Mouse (Mus musculus) left cerebral cortex, postnatal 4 days (tissue): ENCODE measurements around the gene Abl2. TPM values are rescaled to one million over a fixed set of nuclear protein-coding genes. Genes with fewer than 3 reads are reported as not detected.
"Not testable (repeated sequence)": the region's sequence is repeated elsewhere in the genome, so short reads cannot be mapped to it uniquely, and the experiment has no call there.

Experiments
- DNase-seq: peaks from one replicate; pipeline ENCODE4 v3.0.0-alpha.2; 2022
- intact Hi-C: fragments of 180-260 bp; cut with DNase I; formaldehyde crosslinking; loops from one replicate; pipeline ENCODE4 v1.15.1; 2025
- total RNA-seq, 2 experiments: library from RNA; stranded (reverse); gene quantifications; 2 replicates each; pipeline ENCODE4 v1.2.3; 2021

Gene Abl2
- 10 to 100 TPM; 58.2 to 60.2 TPM for total RNA-seq

DNA sequence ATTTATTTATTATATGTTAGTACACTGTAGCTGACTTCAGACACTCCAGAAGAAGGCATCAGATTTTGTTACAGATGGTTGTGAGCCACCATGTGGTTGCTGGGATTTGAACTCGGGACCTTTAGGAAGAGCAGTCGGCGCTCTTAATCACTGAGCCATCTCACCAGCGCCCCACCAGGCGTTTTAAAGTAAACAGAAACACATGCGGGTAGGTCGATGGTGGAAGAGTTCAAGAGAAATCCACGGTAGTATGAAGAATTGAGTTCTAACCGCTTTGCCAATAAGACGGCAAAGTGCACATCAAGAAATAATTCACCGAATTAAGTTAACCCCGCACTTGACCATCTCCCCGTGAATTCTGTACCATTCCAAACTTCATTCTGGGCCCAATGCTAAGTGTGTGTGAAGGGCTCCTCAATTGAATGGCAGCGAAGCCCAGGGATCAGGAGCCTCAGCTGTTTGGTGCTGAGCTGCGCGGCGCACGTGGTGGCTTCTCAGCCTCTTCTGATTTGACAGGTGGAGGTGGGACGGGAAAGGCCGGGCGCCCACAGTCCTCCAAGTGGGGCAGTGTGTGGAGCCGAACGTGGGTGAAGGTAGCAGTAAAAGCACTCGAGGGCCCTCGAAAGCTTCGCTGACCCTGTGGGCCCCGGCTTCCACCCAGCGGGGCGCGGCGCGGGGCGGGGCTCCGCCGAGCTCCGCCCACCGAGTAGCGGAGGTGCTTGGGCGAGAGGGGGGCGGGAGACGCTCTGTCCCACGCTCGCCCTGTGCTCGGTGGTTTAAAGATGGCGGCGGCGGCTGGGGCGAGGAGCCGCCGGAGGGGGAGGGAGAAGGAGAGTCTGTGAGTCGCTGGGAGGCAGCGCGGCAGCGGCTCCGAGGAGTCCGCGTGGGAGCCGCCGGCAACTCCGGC lies at the start of gene Abl2:
Gene Abl2 (plus strand): TSS at position 763 of the 907 bp plus-strand sequence.
- peak; percentile 92 for DNase-seq
- intact Hi-C loops: loop anchor here (5.0 kb wide), 1 partner anchor 74 kb away; no protein-coding TSS in a partner anchor

DNA sequence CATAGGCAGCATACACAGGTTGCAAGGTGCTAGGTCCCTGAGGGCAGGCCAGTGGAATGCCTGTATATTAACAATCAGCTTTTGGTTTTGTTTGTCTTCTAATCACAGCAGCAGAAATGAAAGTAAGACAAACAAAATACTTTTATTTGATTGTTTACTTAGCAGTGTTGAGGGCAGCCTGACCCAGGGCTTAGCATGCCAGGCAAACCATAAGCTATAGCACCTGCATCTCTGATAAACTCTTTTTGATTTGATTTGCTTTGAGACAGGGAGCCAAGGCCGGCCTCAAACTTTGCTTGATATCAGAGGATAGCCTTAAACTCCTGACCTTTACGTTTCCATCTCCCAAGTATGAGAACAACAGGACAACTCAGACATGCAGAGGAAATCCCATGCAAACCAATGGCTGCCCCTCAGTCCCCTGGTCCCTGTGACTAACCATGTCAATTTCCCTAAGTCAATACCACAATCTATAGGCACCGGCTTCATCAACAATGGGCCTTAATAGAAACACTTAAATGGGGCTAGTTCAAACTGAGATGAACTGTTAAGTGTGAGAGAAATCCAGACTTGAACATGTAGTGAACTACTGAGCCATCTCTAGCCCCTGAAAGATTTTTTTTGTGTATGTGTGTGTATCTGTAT lies 38.3 kb upstream of the Abl2 start:
- intact Hi-C loops: no loop called here
- DNase-seq: no peak

DNA sequence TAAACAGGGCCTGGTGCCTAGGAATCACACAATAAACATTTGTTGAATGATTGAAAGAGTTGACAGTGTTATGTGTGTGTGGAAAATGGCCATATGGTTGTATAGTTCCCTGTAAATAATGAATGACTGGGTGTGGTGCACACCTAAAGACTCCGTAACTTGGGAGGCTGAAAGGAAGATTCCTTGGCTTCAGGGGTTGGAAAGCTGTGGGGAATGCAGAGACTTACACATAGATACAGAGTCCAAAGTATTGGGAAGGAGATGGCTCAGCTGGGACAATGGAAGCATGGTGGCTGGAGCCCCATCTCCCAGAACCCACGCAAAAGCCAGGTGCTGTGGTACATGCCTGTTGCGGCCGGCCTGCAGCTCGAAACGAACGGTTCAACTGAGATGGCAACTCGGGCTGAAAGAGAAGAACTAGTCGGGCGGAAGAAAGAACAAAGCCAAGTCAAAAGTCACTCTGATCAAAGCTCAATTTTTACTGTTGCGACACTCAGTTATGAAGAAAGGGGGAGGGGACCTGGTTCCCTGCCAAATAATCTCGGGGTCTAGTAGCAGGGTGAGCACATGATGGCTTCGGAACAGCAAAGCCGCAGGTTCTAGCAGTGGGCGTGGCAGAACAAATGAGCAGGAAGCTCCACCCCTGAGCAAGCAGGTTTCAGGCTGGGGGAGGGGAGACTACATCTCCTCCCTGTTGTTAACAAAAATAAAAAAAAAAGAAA lies 36.6 kb upstream of the Abl2 start:
- DNase-seq: peak; percentile 5
- intact Hi-C loops: no loop called here

DNA sequence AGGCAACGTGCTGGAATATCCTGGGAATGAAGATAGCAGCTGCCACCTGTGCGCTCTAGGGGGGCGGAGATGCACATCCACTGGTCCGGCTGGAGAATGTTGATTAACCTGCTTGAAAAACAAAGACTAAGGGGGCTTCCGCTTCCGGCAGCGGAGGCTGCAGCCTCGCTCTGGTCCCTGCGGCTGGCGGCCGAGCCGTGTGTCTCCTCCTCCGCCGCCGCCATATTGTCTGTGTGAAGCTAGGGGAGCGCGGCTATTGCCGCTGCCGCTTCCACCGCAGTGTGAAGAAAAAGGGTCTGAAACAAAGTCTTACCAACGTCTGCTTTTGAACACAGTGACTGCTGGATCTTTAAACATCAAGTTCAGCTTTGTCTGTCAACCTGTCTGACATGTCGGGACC lies 34.7 kb upstream of the Abl2 start, which contains the start of gene Gm10031:
Gene Gm10031 (plus strand): TSS at position 171 of the 400 bp plus-strand sequence.
- intact Hi-C loops, DNase-seq: not testable (repeated sequence)

DNA sequence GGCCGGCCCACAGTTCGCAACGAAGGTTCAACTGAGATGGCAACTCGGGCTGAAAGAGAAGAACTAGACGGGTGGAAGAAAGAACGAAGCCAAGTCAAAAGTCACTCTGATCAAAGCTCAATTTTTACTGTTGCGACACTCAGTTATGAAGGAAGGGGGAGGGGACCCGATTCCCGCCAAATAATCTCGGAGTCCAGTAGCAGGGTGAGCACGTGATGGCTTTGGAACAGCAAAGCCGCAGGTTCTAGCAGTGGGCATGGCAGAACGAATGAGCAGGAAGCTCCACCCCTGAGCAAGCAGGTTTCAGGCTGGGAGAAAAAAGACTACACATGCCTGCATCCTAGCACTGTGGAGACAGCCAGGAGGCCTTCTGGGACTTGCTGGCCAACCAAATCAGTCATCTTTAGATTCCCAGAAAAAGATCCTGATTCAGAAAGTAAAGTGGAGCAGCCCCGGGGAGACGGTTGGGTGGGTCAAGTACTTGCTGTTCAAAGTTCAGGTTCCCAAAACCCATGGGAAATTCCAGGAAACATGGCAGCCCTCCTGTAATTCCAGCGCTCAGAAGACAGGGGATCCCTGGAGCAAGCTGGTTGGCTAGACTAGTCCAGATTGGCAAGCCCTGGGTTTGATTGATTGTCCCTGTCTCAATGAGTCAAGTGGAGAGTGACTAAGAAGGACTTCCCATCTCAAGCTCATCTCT lies 26.0 kb upstream of the Abl2 start:
- intact Hi-C loops, DNase-seq: not testable (repeated sequence)

DNA sequence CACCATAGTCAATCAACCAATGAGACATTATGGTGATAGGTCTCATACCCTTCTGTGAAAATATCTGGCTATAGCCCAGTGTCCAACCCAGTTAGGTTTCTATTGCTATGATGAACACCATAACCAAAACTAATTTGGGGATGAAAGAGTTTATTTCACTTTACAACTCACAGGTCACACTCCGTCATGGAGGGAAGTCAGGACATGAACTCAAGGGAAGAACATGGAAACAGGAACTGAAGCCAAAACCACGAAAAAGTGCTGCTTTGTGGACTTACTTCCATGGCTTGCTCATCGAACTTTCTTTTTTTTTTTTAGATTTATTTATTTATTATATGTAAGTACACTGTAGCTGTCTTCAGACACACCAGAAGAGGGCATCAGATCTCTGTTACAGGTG lies 25.1 kb upstream of the Abl2 start:
- intact Hi-C loops: no loop called here

DNA sequence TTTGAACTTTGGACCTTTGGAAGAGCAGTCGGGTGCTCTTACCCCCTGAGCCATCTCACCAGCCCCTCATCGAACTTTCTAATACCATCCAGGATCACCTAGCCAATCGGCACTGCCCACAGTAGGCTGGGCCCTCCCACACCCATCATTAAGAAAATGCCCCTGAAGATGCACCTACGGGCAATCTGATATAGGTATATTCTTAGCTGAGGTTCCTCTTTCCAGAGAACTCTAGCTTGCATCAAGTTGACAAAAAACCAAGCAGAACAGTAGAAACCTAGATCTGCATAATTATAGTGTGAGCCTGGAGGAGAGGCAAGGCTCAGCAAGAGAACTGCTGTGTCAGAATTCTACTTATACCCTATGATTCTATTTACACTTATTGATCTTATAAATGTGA lies 24.7 kb upstream of the Abl2 start:
- intact Hi-C loops: no loop called here
- no peak for DNase-seq

More for the DNA sequence above, 25.1 kb upstream of the Abl2 start:
- DNase-seq: no peak

DNA sequence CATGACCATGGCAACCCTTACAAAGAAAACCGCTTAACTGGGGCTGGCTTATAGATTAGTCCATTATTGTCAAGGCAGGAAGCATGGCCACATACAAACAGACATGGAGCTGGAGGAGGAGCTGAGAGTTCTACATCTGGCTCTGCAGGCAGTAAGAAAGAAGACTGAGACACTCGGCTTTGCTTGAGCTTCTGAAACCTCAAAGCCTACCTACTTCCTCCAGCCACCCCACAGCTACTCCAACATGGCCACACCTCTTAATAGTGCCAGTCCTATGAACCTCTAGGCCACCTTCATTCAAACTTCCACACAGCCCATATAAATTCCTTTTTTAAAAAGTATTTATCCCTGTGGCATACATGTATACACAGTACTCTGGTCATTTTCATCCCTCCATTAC lies 21.6 kb upstream of the Abl2 start:
- intact Hi-C loops: loop anchor here (5.0 kb wide), 1 partner anchor 455 kb away; no protein-coding TSS in a partner anchor

DNA sequence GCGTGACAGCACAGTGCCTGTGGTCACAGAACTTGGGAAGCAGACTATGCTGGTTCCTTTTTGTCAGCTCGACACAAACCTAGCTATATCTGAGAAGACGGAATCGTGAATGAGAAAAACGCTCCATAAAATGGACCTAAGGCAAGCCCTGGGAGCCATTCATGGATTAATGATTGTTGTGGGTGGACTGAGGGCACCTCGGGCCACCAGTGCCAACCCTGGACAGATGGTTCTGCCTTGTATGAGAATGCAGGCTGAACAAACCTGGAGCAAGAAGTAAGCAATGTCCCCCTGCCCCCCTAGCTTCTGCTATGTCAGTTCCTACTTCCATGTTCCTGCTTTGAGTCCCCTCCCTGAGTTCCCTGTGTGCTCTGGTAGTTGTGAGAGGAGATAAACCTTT lies 20.9 kb upstream of the Abl2 start:
- no peak for DNase-seq
- intact Hi-C loops: loop anchor here (5.0 kb wide), 1 partner anchor 455 kb away; no protein-coding TSS in a partner anchor

More for the DNA sequence above, 21.6 kb upstream of the Abl2 start:
- DNase-seq: no peak

DNA sequence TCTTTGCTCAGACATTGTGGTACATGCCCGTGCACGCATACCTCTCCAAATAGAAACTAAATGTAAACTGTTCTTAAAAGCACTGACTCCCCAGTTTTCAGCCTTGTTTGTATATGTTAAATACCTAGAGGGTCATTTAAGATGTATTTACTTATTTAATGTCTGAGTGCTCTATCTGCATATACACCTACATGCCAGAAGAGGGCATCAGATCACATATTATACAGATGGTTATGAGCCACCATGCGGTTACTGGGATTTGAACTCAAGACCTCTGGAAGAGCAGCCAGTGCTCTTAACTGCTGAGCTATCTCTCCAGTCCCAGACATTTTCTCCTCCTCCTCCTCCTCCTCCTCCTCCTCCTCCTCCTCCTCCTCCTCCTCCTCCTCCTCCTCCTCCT lies 20.2 kb upstream of the Abl2 start:
- intact Hi-C loops: loop anchor here (5.0 kb wide), 1 partner anchor 456 kb away; no protein-coding TSS in a partner anchor
- no peak for DNase-seq

DNA sequence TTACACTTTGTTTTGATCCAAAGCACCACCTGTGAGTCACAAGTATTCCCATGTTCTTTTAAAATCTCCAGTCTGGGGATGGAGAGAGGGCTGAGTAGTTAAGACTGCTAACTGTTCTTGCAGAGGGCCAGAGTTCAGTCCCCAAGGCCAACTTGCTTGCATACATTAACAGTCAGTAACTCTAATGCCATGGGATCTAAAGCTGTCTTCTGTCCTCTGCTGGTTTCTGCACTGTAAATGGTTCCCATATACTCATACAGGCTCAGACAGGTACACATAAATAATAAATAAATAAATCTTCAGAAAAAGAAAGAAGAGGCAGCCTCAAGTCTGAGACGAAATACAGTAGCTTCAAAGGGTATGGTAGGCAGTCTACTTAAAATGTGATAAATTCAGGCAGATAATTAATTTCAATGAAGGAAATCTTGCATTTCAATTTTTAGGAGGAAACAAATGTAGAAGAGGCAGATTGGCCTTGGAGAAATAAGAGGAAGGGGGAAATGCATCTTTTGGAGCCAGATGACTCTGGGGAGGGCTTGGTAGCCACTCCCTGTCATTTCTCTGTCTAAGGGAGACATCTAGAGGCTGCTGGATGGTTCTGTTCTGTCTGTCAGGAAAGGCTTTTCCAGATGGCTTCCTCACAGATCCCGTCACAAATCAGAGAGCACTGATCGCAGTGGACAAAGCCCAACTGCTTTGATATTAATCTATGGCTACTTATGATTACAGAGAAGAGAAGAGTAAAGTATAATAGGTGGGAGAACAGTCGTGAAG lies 18.6 kb upstream of the Abl2 start:
- peak; percentile 5 for DNase-seq
- intact Hi-C loops: loop anchor here (5.0 kb wide), 1 partner anchor 458 kb away; no protein-coding TSS in a partner anchor

DNA sequence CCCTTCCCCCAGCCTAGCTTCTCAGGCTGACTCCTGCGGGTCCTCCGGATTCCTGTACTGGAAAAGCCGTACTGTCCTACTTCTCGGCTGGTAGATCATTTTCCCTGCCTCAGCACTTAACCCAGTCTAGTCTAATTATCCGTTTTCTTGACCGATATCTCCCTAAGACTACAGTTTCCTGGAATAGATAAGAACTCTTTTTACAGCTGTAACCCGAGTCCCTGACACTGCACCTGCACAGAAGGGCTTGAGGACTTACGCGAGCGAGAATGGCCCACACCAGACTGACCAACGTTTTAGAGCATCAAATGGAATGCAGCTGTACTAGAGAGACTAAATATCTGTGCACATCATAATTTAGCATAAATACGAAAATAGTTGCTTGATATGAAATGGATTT lies 14.6 kb upstream of the Abl2 start:
- intact Hi-C loops: no loop called here
- DNase-seq: no peak

DNA sequence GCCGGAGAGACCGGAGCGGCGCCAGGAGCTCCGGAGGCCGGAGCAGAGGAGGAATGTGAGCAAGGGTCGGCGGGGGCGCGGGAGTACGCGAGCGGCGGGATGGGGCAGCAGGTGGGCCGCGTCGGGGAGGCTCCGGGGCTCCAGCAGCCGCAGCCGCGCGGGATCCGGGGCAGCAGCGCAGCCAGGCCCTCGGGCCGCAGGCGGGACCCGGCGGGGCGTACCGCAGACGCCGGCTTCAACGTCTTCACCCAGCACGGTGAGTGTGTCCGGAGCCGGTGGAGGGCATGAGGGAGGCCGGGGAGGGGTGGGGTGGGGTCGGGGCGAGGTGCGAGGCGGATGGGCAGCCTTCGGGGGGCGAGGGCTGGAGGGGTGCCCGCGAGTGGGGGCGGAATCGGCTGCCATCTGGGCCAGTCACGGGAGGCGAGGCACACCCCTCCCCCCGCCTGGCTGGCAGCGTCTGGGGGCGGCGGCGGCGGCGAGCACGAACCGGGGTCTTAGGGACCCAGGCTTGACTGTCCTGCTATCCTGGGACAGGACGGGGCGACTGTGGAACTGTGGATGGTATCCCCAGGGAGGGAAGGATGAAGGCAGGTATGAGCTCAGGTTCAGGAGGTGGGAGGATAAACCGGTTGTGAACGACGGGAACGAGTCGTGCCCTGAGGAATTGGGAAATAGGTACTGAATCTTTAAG lies 509 bp downstream of the Abl2 start:
- peak; percentile 84 for DNase-seq
- intact Hi-C loops: loop anchor here (5.0 kb wide), 1 partner anchor 73 kb away; no protein-coding TSS in a partner anchor

DNA sequence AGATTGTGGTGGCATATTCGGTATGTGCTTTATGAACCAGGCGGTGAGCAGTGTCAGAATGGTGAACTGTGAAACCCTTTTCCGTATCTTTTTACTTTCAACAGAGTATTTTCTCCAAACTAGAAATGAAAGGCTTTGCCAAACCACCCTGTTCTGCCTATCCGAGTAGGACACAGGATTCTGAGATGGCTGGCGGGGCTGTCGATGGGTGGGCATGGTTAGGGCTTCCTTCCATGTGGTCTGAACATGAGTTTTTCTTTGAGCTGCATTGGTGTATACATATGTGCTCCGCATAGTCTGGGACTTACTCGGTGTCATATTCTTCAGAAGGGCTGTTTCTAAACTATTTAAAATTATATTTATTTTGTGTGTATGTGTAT lies 1.0 kb downstream of the Abl2 start:
- intact Hi-C loops: loop anchor here (5.0 kb wide), 1 partner anchor 73 kb away; no protein-coding TSS in a partner anchor
- DNase-seq: peak; percentile 28

DNA sequence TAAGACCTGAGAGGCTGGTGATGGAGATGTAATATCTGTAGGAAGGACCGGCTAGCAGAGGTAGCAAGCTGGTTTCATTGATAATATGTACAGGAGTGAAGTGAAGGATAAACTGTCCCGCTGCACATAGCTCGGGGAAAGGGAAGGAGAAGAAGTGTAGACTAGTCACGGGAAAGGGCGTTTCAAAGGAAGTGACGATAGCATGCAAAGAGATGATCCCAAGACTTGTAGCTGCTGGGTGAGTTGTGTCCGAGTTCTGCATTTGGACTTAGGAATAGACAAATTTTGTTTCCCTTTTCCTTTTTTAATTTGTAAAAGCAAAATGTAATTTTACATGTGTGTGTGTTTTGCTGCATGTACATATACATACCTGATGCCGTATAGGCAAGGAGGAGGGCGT lies 1.9 kb downstream of the Abl2 start:
- intact Hi-C loops: no loop called here
- DNase-seq: no peak

DNA sequence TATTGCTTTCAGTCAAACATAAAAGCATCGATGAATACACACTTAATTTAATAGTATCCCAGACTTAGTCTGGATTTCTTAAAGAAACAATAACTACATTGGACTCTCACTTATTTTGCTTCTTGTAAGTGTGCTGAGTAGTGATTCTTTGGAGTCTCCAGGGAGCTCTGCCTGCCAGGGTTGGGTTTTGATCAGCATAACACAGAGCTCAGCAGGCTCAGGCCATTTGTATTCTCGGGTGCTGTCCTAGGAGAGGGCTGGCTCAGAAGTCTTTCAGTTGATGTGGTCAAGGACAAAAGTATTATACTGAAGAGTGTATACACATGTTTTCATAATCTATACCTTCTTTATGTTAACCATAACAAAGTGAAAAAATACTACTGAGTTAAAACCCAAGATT lies 6.7 kb downstream of the Abl2 start:
- intact Hi-C loops: no loop called here
- DNase-seq: no peak

DNA sequence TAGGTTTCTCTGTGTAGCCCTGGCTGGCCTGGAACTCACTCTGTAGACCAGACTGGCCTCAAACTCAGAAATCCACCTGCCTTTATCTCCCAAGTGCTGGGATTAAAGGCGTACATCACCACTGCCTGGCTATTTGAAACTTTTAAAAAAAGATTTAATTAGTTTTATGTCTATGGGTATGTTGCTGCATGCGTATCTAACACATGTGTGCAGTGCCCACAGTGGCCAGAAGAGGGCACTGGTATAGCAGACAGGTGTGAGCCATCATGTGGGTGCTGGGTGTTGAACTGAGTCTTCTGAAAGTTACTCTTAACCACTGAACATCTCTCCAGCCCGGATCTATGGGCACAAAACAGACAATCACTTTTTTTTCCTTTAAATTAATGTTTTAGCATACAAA lies 7.5 kb downstream of the Abl2 start:
- DNase-seq: peak; percentile 9
- intact Hi-C loops: no loop called here

DNA sequence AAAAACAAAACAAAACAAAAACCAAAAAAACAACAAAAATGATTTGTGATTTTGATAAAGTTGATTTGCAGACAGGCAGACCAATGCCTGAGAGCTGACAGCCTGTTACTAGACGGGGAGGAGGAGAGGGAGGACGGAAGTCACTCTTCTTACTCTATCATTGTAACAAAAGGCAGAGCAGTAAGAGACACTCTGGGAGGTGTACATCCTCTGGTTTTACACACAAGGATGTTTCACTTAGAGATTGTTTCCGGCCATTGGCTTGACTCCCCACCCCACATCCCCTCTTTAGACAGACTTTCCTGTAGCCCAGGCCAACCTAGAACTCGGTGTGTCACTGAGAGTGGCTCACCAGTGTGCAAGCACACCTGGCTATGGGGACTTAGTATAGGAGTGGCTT lies 11.0 kb downstream of the Abl2 start:
- DNase-seq: no peak
- intact Hi-C loops: no loop called here

DNA sequence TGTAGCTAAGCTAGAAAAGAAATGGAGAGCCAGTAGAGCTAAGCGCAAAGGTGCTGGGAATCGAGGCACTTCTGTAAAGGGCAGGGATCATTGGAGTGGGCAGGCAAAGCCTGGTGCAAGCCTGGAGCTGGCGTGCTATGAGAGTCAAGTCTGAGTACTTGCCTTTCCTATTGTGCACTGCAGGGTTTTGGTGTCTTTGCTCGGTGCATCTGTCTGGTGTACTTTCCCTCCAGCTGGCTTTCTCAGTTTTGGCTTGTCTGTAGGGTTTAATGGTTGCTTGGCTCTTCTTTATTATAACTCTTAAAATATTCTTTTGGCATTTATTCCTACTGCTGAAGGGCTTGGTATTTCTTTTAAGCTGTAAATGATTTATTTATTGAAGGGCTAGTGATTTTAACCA lies 14.4 kb downstream of the Abl2 start:
- intact Hi-C loops: no loop called here
- no peak for DNase-seq
